Mouse (Mus musculus): ENCODE data around the gene Chn1.

GRCm38 (mm10) chr2:73612367-73612914, 162.7 kb downstream of the Chn1 start:
- TF ChIP-seq CTCF (IDR thresholded peaks at IDR 0.05; ENCODE audit: low read depth) (no peak), EP300 (IDR thresholded peaks at IDR 0.05; ENCODE audit: low read depth) (no peak)
